Mouse (Mus musculus): ENCODE measurements around the gene Prrxl1. TPM values are rescaled to one million over a fixed set of nuclear protein-coding genes. Genes with fewer than 3 reads are reported as not detected.

The Prrxl1 gene
- not detected in 2 replicates for polyA plus RNA-seq (2016; fragmentation: Nextera tagmentation; extraction: Ambion mirVana)

DNA sequence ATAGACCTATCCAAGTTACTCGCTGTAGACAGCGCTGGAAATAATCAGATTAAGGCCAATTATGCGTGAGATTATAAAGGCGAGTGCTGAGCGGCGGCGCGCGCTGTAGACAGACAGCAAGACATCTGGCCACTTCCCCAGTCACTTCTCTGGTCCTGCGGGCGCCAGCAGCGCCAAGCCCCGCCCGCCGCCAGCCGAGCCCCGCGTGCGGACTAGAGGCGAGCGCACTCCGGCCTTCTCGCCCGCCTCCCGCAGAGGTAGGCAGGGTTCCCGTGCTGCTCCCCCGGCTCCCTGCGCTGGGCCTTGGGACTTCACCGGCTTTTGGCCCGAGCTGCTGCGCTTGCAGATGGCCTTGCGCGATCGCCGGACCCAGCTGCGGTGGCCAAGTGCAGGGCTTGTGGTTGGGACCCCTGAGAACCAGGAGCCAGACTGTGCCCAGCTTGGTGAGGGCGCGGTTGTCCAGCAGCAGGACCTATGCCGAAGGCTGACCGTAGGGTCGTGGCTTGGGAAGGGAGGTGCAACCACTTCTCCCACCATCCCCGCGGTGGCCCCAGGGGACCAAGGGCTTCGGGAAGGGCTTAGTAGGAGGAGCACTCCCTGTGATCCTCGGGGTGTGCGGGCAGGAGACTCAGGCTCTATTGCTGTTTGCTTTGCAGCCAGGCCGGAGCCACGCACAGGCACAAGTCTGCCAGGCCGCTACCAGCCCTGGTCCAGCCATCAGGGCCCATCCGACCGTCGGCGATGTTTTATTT, at the start of gene Prrxl1:
Gene Prrxl1 (plus strand): TSS at position 118 of the 752 bp plus-strand sequence.
- Histone ChIP-seq H3K27ac (no peak within 1 kb of the TSS), H3K9me3 (no peaks in the 10 kb centered on the region), H3K36me3 (no peaks in the 10 kb centered on the region), H3K27me3 (ENCODE audit: insufficient read depth, poor library complexity, severe bottlenecking) (peaks cover 99% of the 10 kb centered on the region), H3K4me3 (peak within 1 kb of the TSS; percentile 52), H3K4me1 (peaks cover 22% of the 10 kb centered on the region)
- DNase-seq (ENCODE audit: low spot score), result no peak
- WGBS, result 1% methylated on average over 53 of the region's 53 CpGs

DNA sequence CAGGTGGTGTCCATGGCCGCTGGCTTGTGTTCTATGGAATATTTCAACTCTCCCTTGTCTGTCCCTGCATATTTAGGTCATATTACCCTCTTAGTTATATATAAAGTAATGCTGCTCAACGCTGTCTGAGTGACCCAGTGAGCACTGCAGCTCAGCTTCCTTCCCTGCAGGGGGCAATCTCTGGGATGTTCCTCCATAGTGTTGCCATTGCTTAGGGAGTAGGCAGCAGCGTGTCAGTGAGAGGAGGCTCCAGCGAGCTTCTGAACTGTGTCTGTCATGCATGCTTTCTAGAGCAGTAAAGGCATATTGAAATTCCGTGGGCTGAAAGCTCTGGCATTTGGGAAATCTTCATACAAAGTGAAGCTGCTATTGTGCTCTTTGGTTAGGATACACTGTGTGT, 47.4 kb upstream of the Prrxl1 start:
- Histone ChIP-seq H3K9me3 (no peaks in the 10 kb centered on the region), H3K4me1 (no peaks in the 10 kb centered on the region), H3K4me3 (no peak overlapping the region), H3K27ac (no peak overlapping the region), H3K27me3 (ENCODE audit: insufficient read depth, poor library complexity, severe bottlenecking) (no peaks in the 10 kb centered on the region), H3K36me3 (peaks cover 38% of the 10 kb centered on the region)
- 79% methylated on average over 5 of the region's 5 CpGs for WGBS
- no peak for DNase-seq (ENCODE audit: low spot score)

DNA sequence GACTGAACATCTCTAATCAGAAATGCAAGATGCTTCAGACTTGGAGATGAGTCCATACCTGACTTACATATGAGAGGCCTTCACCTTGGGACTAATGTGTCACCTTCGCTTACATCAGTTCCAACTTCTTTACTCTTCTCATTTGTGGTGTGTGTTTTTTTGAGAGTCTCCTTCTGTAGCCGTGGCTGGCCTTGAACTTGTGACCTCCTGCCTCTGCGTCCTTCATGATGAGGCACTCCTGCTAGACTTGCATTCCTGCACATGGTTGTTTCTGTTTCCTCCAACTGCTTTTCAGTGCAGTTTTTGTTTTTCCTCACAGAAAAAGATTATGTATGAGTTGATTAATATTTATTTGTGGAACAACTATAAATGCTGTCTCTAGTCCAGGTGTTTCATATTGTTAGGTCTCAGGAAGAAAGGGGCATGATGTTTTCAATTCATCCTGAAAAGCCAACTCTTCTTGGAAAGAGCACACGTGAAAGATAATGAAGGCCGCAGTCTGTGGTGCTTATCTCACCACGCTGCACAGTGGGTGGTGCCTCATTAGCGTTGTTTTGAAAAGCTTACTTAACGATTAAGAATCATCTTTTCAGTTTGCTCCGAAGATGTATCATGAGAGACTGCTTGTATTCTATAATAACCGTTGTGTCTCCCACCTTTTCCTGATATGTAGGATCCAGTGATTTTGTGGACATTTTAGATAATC, 45.9 kb upstream of the Prrxl1 start:
- no peaks in the 10 kb centered on the region for H3K27me3 ChIP-seq (ENCODE audit: insufficient read depth, poor library complexity, severe bottlenecking)
- H3K36me3 ChIP-seq, result peaks cover 32% of the 10 kb centered on the region
- DNase-seq (ENCODE audit: low spot score), result no peak
- H3K4me3 ChIP-seq, result no peak overlapping the region
- 74% methylated on average over 10 of the region's 10 CpGs for WGBS
- no peaks in the 10 kb centered on the region for H3K4me1 ChIP-seq
- H3K9me3 ChIP-seq, result no peaks in the 10 kb centered on the region
- no peak overlapping the region for H3K27ac ChIP-seq

DNA sequence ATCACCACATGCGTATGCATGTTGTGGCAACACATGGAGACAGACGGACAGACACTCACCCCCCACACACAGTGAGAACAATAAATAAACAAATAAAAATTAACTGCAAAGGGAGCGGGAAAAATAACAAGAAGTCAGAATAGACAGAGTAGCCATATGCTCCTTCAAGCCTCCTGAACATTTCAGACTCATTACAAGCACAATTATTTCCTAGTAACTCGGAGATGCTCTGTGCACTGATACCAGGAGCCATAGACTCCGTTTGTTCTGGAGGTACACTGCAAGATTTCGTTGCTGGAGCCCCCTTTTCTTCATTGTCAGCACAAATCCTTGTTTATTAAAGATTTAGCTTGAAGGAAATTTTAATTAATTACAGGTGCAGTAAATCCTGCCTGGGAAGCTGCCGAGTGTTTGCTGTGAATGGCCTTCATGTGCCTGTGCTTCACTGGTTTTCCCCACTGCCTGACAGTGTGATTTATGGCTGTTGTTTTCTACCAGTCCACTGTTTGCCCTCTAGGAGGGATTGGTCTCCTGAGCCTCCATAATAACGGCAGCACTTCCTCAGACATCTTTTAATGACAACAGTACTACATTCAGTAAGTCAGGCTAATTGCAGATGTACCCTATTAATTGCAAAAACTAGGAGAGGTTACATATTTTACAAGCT, 44.2 kb upstream of the Prrxl1 start:
- Histone ChIP-seq H3K4me1 (no peaks in the 10 kb centered on the region), H3K9me3 (no peaks in the 10 kb centered on the region), H3K27ac (no peak overlapping the region), H3K36me3 (peaks cover 42% of the 10 kb centered on the region), H3K4me3 (no peak overlapping the region), H3K27me3 (ENCODE audit: insufficient read depth, poor library complexity, severe bottlenecking) (no peaks in the 10 kb centered on the region)
- 80% methylated on average over 8 of the region's 8 CpGs for WGBS
- DNase-seq (ENCODE audit: low spot score), result no peak

DNA sequence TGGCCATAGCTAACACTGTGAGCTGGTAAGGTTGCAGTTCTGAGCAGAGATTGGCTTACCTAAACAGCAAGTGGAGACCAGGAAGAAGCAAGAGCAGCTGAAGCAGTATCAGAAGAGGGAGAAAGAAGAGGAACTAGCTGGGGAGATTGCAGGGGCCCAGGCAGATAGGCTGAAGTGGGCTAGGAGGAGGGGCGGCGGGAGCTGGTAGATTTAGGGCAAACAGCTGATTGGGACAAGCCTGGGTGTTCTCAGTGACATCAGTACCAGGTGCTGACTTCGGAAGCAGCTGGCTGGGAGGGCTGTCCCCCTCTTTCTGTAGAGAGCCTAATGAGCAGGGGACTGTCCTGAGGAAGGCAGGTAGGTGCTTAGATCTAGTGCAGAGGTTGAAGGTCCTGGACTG, 37.8 kb upstream of the Prrxl1 start:
- H3K27me3 ChIP-seq (ENCODE audit: insufficient read depth, poor library complexity, severe bottlenecking), result no peaks in the 10 kb centered on the region
- DNase-seq (ENCODE audit: low spot score), result no peak
- WGBS, result 91% methylated on average over 3 of the region's 3 CpGs

DNA sequence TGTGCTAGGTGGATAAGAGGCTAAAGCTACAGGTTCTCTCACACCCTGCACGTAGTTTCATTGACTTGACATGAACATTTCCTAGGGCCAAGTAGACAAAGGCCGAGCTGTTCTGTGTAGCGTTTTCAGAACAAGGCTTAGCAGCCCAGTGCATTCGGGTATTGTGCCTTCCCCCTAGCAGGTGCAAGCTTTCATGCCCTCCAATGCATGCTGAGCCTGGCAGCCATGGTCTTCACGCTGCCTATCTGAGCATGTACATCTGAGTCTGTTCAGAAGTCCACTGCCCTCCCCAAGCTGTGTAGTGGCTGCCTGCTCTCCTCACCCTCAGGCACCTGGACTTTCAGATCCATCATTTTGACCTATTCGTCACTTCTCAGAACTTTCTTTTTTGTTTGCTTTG, 35.5 kb upstream of the Prrxl1 start:
- no peak overlapping the region for H3K4me3 ChIP-seq
- peaks cover 87% of the 10 kb centered on the region for H3K36me3 ChIP-seq
- no peaks in the 10 kb centered on the region for H3K9me3 ChIP-seq
- no peak overlapping the region for H3K27ac ChIP-seq
- whole genome bisulfite sequencing, result 91% methylated on average over 6 of the region's 6 CpGs
- DNase-seq (ENCODE audit: low spot score), result no peak
- H3K4me1 ChIP-seq, result no peaks in the 10 kb centered on the region
- no peaks in the 10 kb centered on the region for H3K27me3 ChIP-seq (ENCODE audit: insufficient read depth, poor library complexity, severe bottlenecking)

More for the DNA sequence above, 37.8 kb upstream of the Prrxl1 start:
- Histone ChIP-seq H3K4me1 (no peaks in the 10 kb centered on the region), H3K9me3 (no peaks in the 10 kb centered on the region), H3K27ac (no peak overlapping the region), H3K36me3 (peaks cover 71% of the 10 kb centered on the region), H3K4me3 (no peak overlapping the region)

DNA sequence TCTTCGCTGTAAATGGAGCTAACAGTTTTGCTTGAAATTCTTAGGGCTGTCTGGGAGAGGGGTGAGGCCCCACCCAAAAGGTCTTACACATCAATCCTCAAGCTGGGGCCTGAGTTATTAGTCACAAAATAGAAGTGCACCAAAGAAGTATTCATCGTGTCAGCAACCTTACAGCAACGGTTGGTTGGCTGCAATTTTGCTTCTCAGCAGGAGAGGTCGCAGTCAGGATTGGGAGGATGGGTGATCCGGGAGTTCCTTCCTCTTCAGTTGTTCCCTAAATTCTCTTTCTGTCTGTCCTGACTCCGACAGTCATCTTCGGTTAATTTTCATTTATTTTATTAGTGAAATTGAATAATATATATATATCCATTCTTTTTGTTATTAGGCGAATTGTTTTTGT, 26.7 kb upstream of the Prrxl1 start:
- no peaks in the 10 kb centered on the region for H3K27me3 ChIP-seq (ENCODE audit: insufficient read depth, poor library complexity, severe bottlenecking)
- H3K4me3 ChIP-seq, result no peak overlapping the region
- 65% methylated on average over 8 of the region's 8 CpGs for WGBS
- H3K4me1 ChIP-seq, result no peaks in the 10 kb centered on the region
- H3K9me3 ChIP-seq, result no peaks in the 10 kb centered on the region
- DNase-seq (ENCODE audit: low spot score), result no peak
- no peak overlapping the region for H3K27ac ChIP-seq
- H3K36me3 ChIP-seq, result peaks cover 69% of the 10 kb centered on the region

DNA sequence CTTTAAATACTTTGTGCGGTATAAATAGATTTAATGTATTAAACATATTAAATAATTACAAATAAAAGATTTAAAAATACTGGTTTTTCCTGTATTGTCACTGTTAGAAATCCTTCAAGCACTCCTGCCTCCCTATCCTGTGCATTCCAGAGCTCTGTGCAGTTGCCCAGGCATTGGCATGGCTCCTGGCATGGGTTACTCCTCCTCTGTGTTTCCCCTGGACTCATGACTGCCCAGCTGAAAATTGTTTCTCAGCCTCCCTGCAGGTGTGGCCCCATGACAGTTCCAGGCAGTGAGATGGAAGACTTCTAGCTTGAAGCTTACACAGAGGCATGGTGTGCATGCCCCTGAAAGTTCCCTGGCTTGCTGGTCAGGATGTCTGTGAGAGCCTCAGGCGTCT, 20.8 kb upstream of the Prrxl1 start:
- whole genome bisulfite sequencing, result 94% methylated on average over 2 of the region's 2 CpGs

DNA sequence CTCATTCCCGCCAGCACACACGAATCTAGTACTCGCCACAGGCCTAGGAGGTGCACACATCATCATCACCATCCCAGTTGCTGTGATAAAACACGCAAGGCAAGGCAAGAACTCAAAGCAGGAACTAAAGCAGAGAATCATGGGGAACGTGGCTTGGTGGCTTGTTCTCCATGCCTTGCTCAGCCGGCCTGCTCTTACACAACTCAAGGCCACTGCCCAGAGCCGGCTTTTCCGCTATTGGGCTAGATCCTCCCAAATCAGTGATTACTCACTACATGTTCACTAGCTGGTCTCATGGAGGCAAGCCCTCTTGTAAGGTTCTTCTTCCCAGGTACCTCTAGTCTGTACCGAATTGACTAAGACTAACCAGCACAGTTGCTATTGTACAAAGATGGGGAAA, 15.5 kb upstream of the Prrxl1 start:
- WGBS, result 83% methylated on average over 9 of the region's 9 CpGs
- H3K9me3 ChIP-seq, result no peaks in the 10 kb centered on the region
- DNase-seq (ENCODE audit: low spot score), result no peak

More for the DNA sequence above, 20.8 kb upstream of the Prrxl1 start:
- Histone ChIP-seq H3K9me3 (no peaks in the 10 kb centered on the region), H3K4me3 (no peak overlapping the region), H3K27me3 (ENCODE audit: insufficient read depth, poor library complexity, severe bottlenecking) (no peaks in the 10 kb centered on the region), H3K4me1 (no peaks in the 10 kb centered on the region), H3K36me3 (peaks cover 44% of the 10 kb centered on the region), H3K27ac (no peak overlapping the region)
- no peak for DNase-seq (ENCODE audit: low spot score)

DNA sequence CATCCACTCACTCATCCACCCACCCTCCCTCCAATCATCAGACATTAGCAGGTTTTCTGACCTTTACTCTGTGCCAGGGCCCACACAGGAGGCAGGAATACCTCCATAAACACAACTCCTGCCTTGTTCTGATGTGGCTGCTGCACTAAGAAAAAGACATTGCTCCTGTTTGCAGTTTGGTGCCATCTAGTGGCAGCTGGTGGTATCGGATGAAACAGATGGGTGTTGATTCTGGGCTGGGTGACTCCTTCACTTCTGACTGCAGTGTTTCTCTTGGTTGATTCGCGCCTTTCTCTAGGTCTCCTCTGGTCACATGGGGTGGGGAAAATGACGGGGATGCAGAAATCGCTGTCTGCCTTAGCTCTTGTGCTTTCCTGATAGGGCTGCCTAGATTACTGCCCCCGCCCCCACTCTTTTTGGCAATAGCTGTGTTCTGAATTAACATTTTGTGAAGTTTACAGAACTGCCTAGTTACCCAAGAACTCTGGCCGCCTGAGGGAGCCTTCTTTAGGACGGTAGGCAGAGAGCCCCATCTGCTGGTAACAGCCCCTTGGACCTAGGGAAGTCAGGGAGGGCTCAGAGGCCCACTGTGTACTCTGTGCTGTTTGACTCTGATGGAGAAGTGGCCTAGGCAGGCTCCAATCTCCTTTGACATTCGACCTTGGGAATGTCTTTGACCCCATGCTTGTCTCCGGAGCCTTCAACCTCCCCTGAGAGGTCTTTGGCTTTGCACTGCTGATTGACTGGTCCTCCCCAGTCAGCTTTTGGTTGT, 12.0 kb upstream of the Prrxl1 start:
- Histone ChIP-seq H3K36me3 (no peaks in the 10 kb centered on the region), H3K4me3 (no peak overlapping the region), H3K27me3 (ENCODE audit: insufficient read depth, poor library complexity, severe bottlenecking) (peaks cover 20% of the 10 kb centered on the region; the same call in 1 of the 2 replicates), H3K4me1 (0 out of 2 replicates have a peak, but pooled peaks cover 5% of the 10 kb centered on the region), H3K9me3 (no peaks in the 10 kb centered on the region), H3K27ac (no peak overlapping the region)
- DNase-seq (ENCODE audit: low spot score), result no peak
- 15% methylated on average over 10 of the region's 10 CpGs for WGBS

More for the DNA sequence above, 15.5 kb upstream of the Prrxl1 start:
- peaks cover 4% of the 10 kb centered on the region; the same call in 1 of the 2 replicates for H3K27me3 ChIP-seq (ENCODE audit: insufficient read depth, poor library complexity, severe bottlenecking)
- no peak overlapping the region for H3K27ac ChIP-seq
- H3K4me3 ChIP-seq, result no peak overlapping the region
- H3K36me3 ChIP-seq, result peaks cover 5% of the 10 kb centered on the region; the same call in 1 of the 2 replicates
- H3K4me1 ChIP-seq, result 0 out of 2 replicates have a peak, but pooled peaks cover 5% of the 10 kb centered on the region

DNA sequence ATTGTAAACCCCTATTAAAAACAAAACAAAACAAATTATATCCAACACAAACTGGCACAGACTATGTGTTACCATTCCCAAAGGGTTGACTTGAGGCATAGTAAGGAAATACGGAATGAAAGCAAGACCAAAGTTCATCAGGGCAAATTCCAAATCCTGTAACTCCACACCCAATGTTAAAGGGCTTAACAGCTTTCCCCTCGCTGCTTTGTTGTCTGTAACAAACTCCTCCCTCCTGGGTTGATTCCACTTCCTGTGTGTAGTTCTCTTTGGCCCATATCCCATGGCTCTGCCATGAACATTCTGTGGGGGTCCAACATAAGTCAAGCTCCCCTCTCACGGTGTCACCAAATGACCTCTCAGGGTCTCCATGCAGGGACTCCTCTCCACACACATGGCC, 8.8 kb upstream of the Prrxl1 start:
- no peak for DNase-seq (ENCODE audit: low spot score)
- no peaks in the 10 kb centered on the region for H3K36me3 ChIP-seq
- WGBS, result 67% methylated on average over 3 of the region's 3 CpGs
- peaks cover 48% of the 10 kb centered on the region for H3K27me3 ChIP-seq (ENCODE audit: insufficient read depth, poor library complexity, severe bottlenecking)
- H3K4me3 ChIP-seq, result no peak overlapping the region
- H3K27ac ChIP-seq, result no peak overlapping the region
- no peaks in the 10 kb centered on the region for H3K9me3 ChIP-seq
- H3K4me1 ChIP-seq, result 0 out of 2 replicates have a peak, but pooled peaks cover 5% of the 10 kb centered on the region
